Mouse (Mus musculus): ENCODE measurements around the gene Gm28729. TPM values are rescaled to one million over a fixed set of nuclear protein-coding genes. Genes with fewer than 3 reads are reported as not detected.
"Not testable (repeated sequence)": the region's sequence is repeated elsewhere in the genome, so short reads cannot be mapped to it uniquely, and the experiment has no call there.

The Gm28729 gene
- polyA plus RNA-seq, 1 experiment from 2014 or later, result not detected

DNA sequence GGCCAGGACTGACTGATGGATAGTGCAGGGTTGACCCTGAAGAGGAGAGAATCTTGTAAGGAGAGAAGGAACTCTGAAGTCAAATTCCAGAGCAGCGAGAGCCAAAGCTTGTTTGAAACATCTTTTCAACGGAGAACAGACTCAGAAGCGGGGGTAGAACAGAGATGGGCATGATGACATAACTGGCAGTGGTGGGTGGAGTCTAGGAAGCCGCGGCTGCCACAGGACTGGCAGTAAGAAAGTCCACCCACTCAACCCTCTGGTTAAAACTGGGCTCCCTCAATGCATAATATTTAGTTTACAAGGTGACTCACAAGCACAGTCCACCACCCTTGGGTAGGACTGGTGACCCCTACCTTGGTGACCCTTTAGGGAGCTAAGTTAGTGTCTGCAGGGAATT is 9.3 kb downstream of the Gm28729 start:
- no peaks in the 10 kb centered on the region for H3K27me3 ChIP-seq (ENCODE audit: low read depth, poor library complexity, severe bottlenecking)
- WGBS, result 89% methylated on average over 5 of the region's 5 CpGs
- H3K4me3 ChIP-seq, result no peak overlapping the region
- H3K36me3 ChIP-seq, result no peaks in the 10 kb centered on the region
- no peak for DNase-seq (ENCODE audit: low spot score)
- no peaks in the 10 kb centered on the region for H3K9me3 ChIP-seq (replicated peaks)
- H3K27ac ChIP-seq (replicated peaks), result no peak overlapping the region
- no peaks in the 10 kb centered on the region for H3K4me1 ChIP-seq

GRCm38 (mm10) chr9:96514278-96514677 is 10.8 kb downstream of the Gm28729 start:
- Histone ChIP-seq H3K9me3 (replicated peaks) (no peaks in the 10 kb centered on the region), H3K4me3 (no peak overlapping the region)
- 92% methylated on average over 5 of the region's 5 CpGs for WGBS

DNA sequence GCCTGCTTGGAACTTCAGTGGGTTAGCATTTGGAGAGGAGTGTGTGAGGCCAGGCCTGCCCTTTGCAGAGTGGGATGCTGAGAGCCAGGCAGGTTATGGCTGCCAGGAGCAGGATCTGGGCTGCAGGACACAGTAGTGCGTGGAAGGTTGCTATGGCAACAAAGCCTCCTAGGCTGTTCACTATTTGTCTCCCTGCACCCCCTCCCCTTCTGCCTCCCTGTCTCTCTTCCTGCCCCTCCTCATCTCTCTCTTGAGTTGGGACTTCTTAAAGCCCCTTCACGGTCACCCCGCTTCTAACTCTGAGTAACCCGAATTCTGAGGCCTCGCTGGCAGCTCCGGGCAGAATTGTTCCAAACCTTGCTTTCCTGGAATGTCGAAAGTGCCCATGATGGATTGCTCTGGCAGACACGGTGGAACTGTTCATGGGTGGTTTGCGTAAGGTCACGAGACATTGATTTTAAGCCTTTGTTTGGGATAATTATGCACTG is 19.0 kb downstream of the Gm28729 start:
- H3K36me3 ChIP-seq, result no peaks in the 10 kb centered on the region
- peaks cover 14% of the 10 kb centered on the region for H3K4me1 ChIP-seq
- no peaks in the 10 kb centered on the region for H3K27me3 ChIP-seq (ENCODE audit: low read depth, poor library complexity, severe bottlenecking)
- H3K9me3 ChIP-seq (replicated peaks), result no peaks in the 10 kb centered on the region
- peak overlapping the region; percentile 77 for H3K27ac ChIP-seq (replicated peaks)
- peak overlapping the region; percentile 39 for H3K4me3 ChIP-seq
- 41% methylated on average over 10 of the region's 10 CpGs for WGBS
- peak; percentile 66 for DNase-seq (ENCODE audit: low spot score)

More at GRCm38 (mm10) chr9:96514278-96514677, 10.8 kb downstream of the Gm28729 start:
- H3K27ac ChIP-seq (replicated peaks), result no peak overlapping the region
- DNase-seq (ENCODE audit: low spot score), result no peak
- no peaks in the 10 kb centered on the region for H3K27me3 ChIP-seq (ENCODE audit: low read depth, poor library complexity, severe bottlenecking)
- no peaks in the 10 kb centered on the region for H3K4me1 ChIP-seq
- no peaks in the 10 kb centered on the region for H3K36me3 ChIP-seq

GRCm38 (mm10) chr9:96505156-96505555 is 19.9 kb downstream of the Gm28729 start:
- H3K27ac ChIP-seq (replicated peaks), result peak overlapping the region; percentile 77
- H3K27me3 ChIP-seq (ENCODE audit: low read depth, poor library complexity, severe bottlenecking), result no peaks in the 10 kb centered on the region
- WGBS, result 89% methylated on average over 4 of the region's 4 CpGs
- no peak overlapping the region for H3K4me3 ChIP-seq
- H3K4me1 ChIP-seq, result peaks cover 14% of the 10 kb centered on the region
- no peak for DNase-seq (ENCODE audit: low spot score)
- no peaks in the 10 kb centered on the region for H3K36me3 ChIP-seq
- no peaks in the 10 kb centered on the region for H3K9me3 ChIP-seq (replicated peaks)

DNA sequence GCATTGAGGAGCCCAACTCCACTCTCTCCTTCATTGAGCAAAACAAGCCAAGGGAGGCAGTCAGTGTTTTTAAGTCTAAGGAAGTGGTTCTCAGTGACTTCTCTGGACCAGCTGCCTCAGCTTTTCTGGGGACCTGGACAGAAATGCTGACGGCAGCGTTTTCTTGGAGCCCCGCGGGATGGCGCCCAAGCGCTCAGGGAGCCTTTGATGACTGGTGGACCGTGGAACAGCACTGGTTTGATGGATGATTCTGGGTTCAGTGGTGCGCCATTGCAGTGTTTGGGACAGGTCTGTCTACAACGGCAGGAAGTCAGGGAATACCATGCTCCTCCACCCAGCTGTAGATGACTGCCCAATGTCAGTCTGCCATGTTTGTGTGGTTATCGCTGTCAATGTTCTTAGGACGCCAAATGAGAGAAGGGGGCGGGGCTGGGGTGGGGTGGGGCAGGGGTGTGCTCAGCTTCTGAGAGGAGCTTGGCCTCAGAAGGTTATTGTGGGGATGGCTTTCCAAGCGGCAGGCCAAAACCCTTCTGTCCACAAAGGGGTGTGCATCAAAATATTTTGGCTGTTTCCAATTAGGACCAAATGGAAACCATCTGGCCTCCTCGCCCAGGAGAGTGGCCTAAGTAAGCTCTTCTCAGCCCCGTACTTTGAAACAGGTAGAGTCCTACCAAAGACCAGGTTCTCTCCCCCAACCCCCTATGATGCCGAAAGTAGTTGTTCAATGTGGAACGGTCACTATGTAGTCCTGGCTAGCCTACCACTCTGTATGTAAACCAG is 20.8 kb downstream of the Gm28729 start:
- no peaks in the 10 kb centered on the region for H3K27me3 ChIP-seq (ENCODE audit: low read depth, poor library complexity, severe bottlenecking)
- WGBS, result 79% methylated on average over 17 of the region's 17 CpGs
- DNase-seq (ENCODE audit: low spot score), result no peak

DNA sequence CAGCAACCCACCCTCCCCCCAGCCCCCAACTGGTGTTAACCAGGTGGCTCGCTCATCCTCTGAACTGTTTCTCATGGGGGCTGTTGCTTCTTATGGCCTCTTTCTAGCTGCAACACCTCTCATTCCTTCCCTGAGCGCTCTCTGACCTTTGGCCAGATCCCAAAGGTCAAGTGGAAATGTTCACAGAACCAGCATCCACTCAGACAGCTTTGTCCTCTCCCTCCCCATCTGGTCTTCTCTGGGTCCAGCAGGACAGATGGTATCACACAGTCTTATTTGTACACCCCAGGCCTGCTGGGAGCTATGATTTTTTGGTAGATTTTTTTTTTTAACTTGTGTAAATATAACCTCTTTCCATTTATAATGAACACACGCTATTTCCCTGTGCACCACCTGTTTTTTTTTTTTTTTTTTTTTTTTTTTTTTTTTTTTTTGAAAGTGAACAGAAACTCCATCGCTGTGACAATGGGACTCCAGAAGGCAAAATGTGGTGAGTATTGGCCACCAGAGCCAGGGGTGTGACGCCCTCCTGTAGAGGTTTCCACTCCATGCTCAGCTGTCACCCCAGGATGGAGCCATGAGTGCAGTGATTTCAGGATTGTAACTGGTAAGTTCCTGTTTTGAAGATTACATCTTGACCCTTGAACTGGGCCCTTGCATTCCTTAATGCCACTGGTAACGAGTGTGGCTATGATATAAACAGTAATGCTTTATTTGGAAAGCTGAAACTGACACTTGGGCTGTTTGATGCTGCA is 22.0 kb downstream of the Gm28729 start:
- H3K27ac ChIP-seq (replicated peaks), result no peak overlapping the region
- WGBS, result 84% methylated on average over 6 of the region's 6 CpGs
- peaks cover 14% of the 10 kb centered on the region for H3K4me1 ChIP-seq
- DNase-seq (ENCODE audit: low spot score), result no peak
- no peaks in the 10 kb centered on the region for H3K27me3 ChIP-seq (ENCODE audit: low read depth, poor library complexity, severe bottlenecking)
- H3K36me3 ChIP-seq, result no peaks in the 10 kb centered on the region
- H3K4me3 ChIP-seq, result no peak overlapping the region
- H3K9me3 ChIP-seq (replicated peaks), result peaks cover 6% of the 10 kb centered on the region; the same call in 1 of the 2 replicates

More for the DNA sequence above, 20.8 kb downstream of the Gm28729 start:
- Histone ChIP-seq H3K36me3 (no peaks in the 10 kb centered on the region), H3K4me3 (no peak overlapping the region), H3K27ac (replicated peaks) (no peak overlapping the region), H3K9me3 (replicated peaks) (no peaks in the 10 kb centered on the region), H3K4me1 (peaks cover 14% of the 10 kb centered on the region)

- Histone ChIP-seq H3K4me3 (no peak overlapping the region), H3K36me3 (no peaks in the 10 kb centered on the region), H3K27ac (replicated peaks) (no peak overlapping the region), H3K9me3 (replicated peaks) (peaks cover 6% of the 10 kb centered on the region; the same call in 1 of the 2 replicates), H3K4me1 (peaks cover 10% of the 10 kb centered on the region), H3K27me3 (ENCODE audit: low read depth, poor library complexity, severe bottlenecking) (no peaks in the 10 kb centered on the region)
- 82% methylated on average over 7 of the region's 7 CpGs for WGBS
- no peak for DNase-seq (ENCODE audit: low spot score)
These were observed 23.8 kb downstream of the Gm28729 start for GRCm38 (mm10) chr9:96501217-96501616.

- Histone ChIP-seq H3K4me3 (no peak overlapping the region), H3K27ac (replicated peaks) (no peak overlapping the region), H3K27me3 (ENCODE audit: low read depth, poor library complexity, severe bottlenecking) (no peaks in the 10 kb centered on the region), H3K9me3 (replicated peaks) (no peaks in the 10 kb centered on the region), H3K4me1 (peaks cover 6% of the 10 kb centered on the region), H3K36me3 (no peaks in the 10 kb centered on the region)
- 58% methylated on average over 3 of the region's 3 CpGs for whole genome bisulfite sequencing
- no peak for DNase-seq (ENCODE audit: low spot score)
These were observed 31.9 kb downstream of the Gm28729 start for GRCm38 (mm10) chr9:96493212-96493611.

- Histone ChIP-seq H3K4me1 (peaks cover 6% of the 10 kb centered on the region), H3K9me3 (replicated peaks) (no peaks in the 10 kb centered on the region), H3K27ac (replicated peaks) (no peak overlapping the region), H3K36me3 (no peaks in the 10 kb centered on the region), H3K4me3 (0 out of 2 replicates have a peak overlapping the region, but pooled peaks have one; percentile 14), H3K27me3 (ENCODE audit: low read depth, poor library complexity, severe bottlenecking) (no peaks in the 10 kb centered on the region)
- WGBS, result 39% methylated on average over 12 of the region's 12 CpGs
- DNase-seq (ENCODE audit: low spot score), result peak; percentile 54
These were observed 33.3 kb downstream of the Gm28729 start for GRCm38 (mm10) chr9:96491810-96492209.

GRCm38 (mm10) chr9:96487869-96488268 is 37.2 kb downstream of the Gm28729 start:
- WGBS, result 94% methylated on average over 5 of the region's 5 CpGs
- H3K4me1 ChIP-seq, result not testable (repeated sequence)

DNA sequence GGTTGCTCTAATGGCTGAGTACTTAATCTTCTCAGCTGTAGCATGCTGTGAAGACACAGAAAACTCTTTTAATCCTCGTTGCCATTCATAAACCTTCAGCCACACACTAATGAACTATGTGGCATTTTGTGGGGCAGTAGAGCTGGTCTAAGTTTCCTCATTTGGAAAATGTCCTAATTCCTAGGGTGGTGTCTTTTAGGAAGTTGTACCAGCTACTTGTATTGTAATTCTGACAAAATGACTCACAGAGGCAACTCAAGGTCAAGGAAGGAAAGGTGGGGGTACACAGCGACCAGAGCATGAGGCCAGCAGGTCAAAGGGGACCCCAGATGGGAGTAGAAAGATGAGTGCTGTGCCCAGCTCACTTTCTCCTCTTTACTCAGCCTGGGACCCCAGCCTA is 41.4 kb downstream of the Gm28729 start:
- WGBS, result 65% methylated on average over 2 of the region's 2 CpGs

More at GRCm38 (mm10) chr9:96487869-96488268, 37.2 kb downstream of the Gm28729 start:
- not testable (repeated sequence) for H3K36me3 ChIP-seq; DNase-seq (ENCODE audit: low spot score); H3K4me3 ChIP-seq; H3K27me3 ChIP-seq (ENCODE audit: low read depth, poor library complexity, severe bottlenecking); H3K9me3 ChIP-seq (replicated peaks); H3K27ac ChIP-seq (replicated peaks)

GRCm38 (mm10) chr9:96483028-96483427 is 42.0 kb downstream of the Gm28729 start:
- Histone ChIP-seq H3K4me1 (0 out of 2 replicates have a peak, but pooled peaks cover 3% of the 10 kb centered on the region), H3K4me3 (no peak overlapping the region), H3K9me3 (replicated peaks) (no peaks in the 10 kb centered on the region), H3K36me3 (no peaks in the 10 kb centered on the region), H3K27me3 (ENCODE audit: low read depth, poor library complexity, severe bottlenecking) (0 out of 2 replicates have a peak, but pooled peaks cover 4% of the 10 kb centered on the region), H3K27ac (replicated peaks) (no peak overlapping the region)
- 71% methylated on average over 3 of the region's 3 CpGs for WGBS
- DNase-seq (ENCODE audit: low spot score), result no peak

More for the DNA sequence above, 41.4 kb downstream of the Gm28729 start:
- H3K4me3 ChIP-seq, result no peak overlapping the region
- 0 out of 2 replicates have a peak, but pooled peaks cover 3% of the 10 kb centered on the region for H3K4me1 ChIP-seq
- H3K27me3 ChIP-seq (ENCODE audit: low read depth, poor library complexity, severe bottlenecking), result 0 out of 2 replicates have a peak, but pooled peaks cover 4% of the 10 kb centered on the region
- no peaks in the 10 kb centered on the region for H3K9me3 ChIP-seq (replicated peaks)
- no peaks in the 10 kb centered on the region for H3K36me3 ChIP-seq
- DNase-seq (ENCODE audit: low spot score), result no peak
- H3K27ac ChIP-seq (replicated peaks), result no peak overlapping the region

Measured in midbrain, embryonic 10.5 days (tissue).